Mouse (Mus musculus) MN1 (cell line): ENCODE results near the gene Mtor.

ENCODE experiments used
- DNase-seq: peaks from one replicate; pipeline ENCODE4 v3.0.0-alpha.2; 2016; ENCODE audit warnings: low spot score

The Mtor gene

GRCm38 (mm10) chr4:148448179-148448852, at the start of gene Mtor:
Gene Mtor, plus strand, starts transcription at chr4:148448611.
- DNase-seq: peak; percentile 98

DNA sequence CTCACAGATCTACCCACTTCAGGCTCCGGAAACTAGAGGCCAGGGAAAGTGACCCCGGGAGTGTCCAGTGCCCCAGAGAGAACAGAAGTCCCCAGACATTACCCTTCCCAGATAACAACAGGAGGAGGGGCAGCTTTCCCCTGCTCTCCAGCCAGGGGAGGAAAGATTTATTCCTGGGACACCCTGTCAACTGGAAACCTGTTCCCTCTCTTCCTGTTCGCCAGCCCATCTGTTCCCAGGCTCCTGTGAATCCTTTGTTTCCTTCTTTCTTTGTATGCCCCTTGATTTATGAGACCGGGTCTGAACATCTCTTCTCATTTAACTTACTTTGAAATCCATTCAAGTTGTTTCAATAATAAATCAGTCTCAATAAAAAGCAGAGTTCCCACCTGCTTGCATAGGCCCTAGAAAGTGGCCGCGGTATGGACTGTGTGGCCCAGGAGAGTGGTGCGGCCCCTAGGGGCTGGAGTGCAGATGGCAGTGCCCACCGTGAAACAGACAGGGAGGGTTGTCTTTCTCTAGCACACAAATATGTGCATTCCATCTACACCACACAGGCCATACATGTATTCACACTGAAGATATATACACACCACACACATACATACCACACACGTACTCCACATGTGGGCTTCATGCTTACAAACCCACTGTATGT, 48.8 kb upstream of the Mtor start:
- DNase-seq: no peak

- no peak for DNase-seq
These were observed 45.0 kb upstream of the Mtor start for GRCm38 (mm10) chr4:148403402-148403801.

DNA sequence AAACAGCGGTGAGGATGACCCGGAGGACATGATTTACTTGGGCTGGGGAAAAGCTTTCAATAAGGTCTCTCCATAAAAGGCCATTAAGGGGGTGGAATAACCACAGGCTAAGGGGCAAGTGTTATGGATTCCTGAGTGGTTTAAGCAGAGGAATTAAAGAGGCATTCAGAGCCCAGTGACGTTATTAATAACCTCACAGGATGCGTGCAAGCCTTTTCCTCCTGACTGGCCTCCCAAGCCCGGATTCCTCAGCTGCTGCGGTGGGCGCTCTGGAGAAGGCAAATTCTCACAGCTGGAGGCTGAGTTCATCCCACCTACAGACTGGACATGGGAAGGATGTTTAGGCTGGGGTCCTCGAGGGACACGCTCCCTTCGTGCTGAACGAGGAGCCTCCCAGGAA, 43.7 kb upstream of the Mtor start:
- DNase-seq: no peak

DNA sequence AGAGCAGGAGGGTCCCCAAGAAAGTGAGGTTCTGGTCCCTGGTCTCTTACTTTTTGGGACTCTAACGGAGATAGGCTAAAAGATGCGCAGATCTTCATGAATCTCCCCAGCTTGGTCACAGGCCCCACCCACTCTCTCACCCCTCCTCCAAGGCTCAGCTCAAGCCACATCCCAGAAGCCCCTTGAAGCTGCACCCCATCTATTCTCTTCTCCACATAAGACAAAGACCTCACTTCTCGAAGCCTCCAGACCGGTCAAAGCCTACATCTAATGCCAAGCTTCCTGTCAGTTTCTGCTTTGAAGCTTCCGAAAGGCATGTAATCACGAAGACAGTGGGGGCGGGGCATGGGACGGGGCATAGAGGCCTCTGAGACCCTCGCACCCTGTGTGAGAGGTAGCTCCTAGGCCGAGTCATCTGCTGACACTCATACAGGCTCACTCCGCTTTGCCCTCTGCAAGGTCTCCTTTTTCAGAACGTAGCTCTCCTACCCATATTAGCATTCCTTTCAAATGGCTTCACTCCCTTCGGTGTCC, 43.1 kb upstream of the Mtor start:
- DNase-seq: no peak

GRCm38 (mm10) chr4:148408256-148408975, 40.0 kb upstream of the Mtor start:
- no peak for DNase-seq

DNA sequence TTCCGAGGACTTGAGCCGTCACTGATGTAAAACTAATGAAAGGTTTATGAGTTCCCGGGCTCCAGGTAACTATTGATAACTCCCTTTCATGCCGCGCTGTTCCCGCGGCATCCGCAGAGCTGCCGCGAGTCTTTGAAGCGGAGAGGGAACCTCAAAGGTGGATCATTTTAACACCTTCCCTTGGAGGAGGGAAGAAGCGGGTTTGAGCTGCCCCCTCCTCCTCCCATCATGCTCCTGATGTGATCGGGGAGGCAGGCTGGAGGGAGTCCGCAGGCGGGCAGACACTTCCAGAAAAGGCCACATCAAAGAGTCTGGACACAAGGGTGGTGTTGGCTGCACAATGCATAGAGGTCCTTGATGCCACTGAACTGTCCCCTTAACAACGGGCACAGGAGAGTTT, 32.8 kb upstream of the Mtor start:
- DNase-seq: no peak

DNA sequence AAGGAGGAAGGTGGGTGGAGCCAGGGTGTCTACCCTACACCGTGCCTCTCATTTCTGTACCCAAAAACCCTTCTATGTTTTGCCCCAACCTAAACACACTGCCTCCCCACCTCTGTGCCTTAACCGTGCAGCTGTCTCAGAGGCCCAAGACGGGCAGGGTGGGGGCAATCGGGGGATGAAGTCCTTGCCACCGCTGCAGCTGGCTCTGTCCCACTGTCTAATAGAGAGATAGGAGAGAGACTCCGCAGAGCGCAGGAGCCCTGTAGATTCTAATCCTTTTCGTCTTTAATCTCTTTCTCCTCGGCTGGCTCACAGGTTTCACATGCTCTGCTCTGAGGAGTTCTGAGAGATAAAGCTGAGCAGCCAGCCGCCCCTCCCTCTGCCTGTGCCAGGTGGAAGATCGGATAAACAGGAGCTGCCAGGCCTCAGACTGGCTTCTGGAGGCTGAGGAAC, 31.3 kb upstream of the Mtor start:
- no peak for DNase-seq

DNA sequence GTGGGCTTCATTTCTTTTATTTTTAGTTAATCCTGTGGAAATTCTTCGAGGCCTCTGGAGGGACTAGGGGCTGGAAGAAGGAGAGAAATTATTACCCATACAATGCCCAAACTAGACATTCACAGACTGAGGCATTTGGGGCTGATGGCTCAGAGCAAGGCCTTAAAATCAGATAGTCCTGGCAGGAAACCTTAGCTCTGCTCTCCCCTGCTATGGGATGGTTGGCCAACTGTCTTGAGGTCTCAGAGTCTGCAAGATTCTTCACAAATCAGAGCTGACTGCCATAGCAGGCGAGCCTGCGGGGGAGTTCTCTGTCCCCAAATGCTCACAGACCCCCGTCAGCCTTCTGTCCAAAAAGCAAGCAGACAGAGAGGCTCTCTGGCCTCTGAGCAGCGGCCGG, 30.9 kb upstream of the Mtor start:
- no peak for DNase-seq

GRCm38 (mm10) chr4:148426950-148427850, 21.2 kb upstream of the Mtor start:
- no peak for DNase-seq

- DNase-seq: no peak
These were observed 19.9 kb upstream of the Mtor start for GRCm38 (mm10) chr4:148428544-148428943.

DNA sequence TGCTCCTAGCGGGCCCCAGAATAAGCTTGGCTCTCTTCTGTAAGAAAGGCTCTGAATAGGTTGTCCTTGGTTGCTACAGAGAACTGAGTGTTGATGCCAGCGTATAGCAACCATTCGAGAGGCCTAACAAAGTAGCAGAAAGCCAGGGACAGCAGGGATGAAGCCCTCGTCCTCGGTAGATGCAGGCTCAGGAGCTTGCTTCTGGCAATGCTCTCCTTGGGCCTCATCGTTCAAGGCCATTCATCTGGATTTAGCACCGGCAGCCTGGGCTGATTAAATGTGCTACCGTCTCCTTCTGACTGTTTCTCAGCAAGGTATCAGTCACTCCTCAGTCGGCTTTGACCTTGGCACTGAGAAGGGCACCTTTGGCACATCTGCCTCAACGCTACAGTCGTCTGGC, 19.3 kb upstream of the Mtor start:
- no peak for DNase-seq

DNA sequence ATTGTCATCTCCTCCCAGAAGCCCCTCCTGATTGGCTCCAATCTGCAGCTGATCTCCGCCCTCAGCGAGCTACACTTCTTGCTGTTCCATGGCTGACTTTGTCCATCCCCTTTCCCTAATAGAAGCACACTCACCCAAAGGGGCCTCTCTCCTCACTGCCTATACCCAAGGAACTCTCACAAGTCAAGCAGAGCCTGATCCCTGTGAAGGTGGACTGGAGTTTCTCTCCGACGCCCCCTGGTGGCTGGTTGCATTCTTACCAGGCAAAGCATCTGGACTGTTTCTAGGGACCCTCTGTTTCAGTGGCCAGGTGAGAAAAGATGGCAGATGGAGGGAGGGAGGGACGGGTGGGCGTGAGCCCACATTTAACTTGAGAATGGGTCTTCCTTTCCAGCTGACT, 18.7 kb upstream of the Mtor start:
- DNase-seq: peak; percentile 74

- no peak for DNase-seq
These were observed 17.4 kb upstream of the Mtor start for GRCm38 (mm10) chr4:148430880-148431519.

DNA sequence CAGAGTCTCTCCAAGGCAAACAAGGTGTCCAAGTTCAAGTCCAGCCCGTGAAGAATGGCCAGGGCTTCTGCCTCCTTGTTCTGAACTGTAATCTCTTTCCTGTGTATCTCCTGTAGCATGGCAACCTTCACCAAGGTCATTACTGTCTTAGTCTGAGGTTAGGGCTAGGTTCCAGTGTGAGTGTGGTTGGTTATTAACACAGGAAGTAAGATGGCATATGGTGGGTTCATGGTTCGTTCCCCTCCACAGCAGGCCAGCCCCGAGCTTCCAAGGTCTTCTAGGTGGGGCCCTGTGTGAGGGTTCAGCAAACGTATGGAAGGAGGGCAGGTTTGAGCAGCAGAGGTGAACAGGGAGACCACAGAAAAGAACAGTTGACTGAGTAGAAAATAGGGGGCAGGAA, 15.9 kb upstream of the Mtor start:
- DNase-seq: no peak

DNA sequence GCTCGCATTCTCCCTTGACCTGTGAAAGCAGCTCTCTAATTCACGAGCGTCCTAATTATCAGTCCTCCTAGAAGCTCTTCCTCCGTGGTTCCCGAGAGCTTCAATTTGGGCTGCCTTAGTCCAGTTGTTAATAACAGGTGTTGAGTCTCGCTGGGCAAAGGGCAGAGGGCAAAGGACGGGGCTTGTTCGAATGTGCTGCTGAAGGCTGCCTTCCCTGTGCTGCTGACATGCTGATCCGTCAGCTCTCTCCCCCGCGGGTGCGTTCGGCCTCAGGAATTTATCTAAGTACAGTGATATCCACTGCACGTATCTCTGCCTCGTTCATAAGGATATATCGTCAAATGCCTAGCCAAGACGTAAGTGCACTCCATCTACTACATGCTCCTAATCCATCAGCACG, 15.1 kb upstream of the Mtor start:
- no peak for DNase-seq

GRCm38 (mm10) chr4:148433813-148434212, 14.6 kb upstream of the Mtor start:
- DNase-seq: no peak

GRCm38 (mm10) chr4:148434554-148434953, 13.9 kb upstream of the Mtor start:
- DNase-seq: no peak

- DNase-seq: no peak
These were observed 13.3 kb upstream of the Mtor start for GRCm38 (mm10) chr4:148435106-148435505.

GRCm38 (mm10) chr4:148435657-148436330, 12.6 kb upstream of the Mtor start:
- peak; percentile 57 for DNase-seq

DNA sequence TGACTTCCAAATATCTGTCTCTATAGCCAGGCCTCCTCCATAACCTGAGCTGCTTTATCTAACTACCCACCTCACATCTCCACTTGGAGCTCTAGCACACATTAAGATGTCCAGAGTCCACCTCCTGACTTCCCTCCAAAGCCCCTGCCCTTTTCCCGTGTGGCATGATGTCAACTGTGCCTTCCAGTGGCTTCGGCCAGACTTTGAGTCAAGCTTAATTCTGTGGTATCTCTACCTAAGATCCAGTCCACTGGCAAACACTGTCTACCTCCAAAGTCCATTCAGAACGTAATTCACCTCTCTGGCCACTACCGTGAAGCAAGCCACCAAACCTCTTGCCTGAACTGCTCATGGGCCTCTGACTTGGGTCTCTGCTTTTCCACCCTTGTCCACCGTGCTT, 6.5 kb upstream of the Mtor start:
- DNase-seq: no peak
